Mouse (Mus musculus) MEL (cell line): Measurements from ENCODE around the gene Rhobtb1.

ENCODE experiments used
- CTCF ChIP-seq, 3 experiments: IDR thresholded peaks in 2 of 3; conservative IDR thresholded peaks in 1 of 3; 2 replicates each; pipeline ENCODE4 v1.5.1; 2011 to 2012; ENCODE audit warnings: low read length in 3 of 3, low read depth in 2 of 3, mild to moderate bottlenecking in 2 of 3, improper control_type of control experiment in 1 of 3, inconsistent platforms in 1 of 3, mixed read lengths in 1 of 3, moderate library complexity in 1 of 3; ENCODE audit not compliant: control insufficient read depth in 1 of 3, insufficient read depth in 1 of 3, poor library complexity in 1 of 3, severe bottlenecking in 1 of 3
- JUND ChIP-seq: IDR thresholded peaks from 2 replicates; pipeline ENCODE4 v1.6.1; 2011; ENCODE audit warnings: low read depth, mild to moderate bottlenecking, improper control_type of control experiment, low read length
- KAT2A ChIP-seq: conservative IDR thresholded peaks from 2 replicates; pipeline ENCODE4 v1.6.1; 2012; ENCODE audit warnings: low read depth, low read length, improper control_type of control experiment, inconsistent platforms
- MEF2A ChIP-seq: IDR thresholded peaks from 2 replicates; pipeline ENCODE4 v1.6.1; 2014; ENCODE audit warnings: low read depth, mild to moderate bottlenecking, inconsistent platforms, low read length, improper control_type of control experiment; ENCODE audit not compliant: poor library complexity, insufficient replicate concordance, severe bottlenecking; ENCODE audit errors: extremely low read depth
- NELFE ChIP-seq: IDR thresholded peaks from 2 replicates; pipeline ENCODE4 v1.6.1; 2011; ENCODE audit warnings: low read depth, low read length, improper control_type of control experiment
- POLR2A ChIP-seq, 2 experiments: IDR thresholded peaks; 2 replicates each; pipeline ENCODE4 v1.6.1; 2011 to 2012; ENCODE audit warnings: low read length in 2 of 2, mild to moderate bottlenecking in 2 of 2, control low read depth in 1 of 2, improper control_type of control experiment in 1 of 2, low read depth in 1 of 2, moderate library complexity in 1 of 2; ENCODE audit not compliant: control insufficient read depth in 1 of 2, insufficient read depth in 1 of 2, poor library complexity in 1 of 2
- TAL1 ChIP-seq: IDR thresholded peaks from 2 replicates; pipeline ENCODE4 v1.6.1; 2012; ENCODE audit warnings: mild to moderate bottlenecking, inconsistent platforms, low read length, moderate library complexity, mixed read lengths
- TBP ChIP-seq: IDR thresholded peaks from 2 replicates; pipeline ENCODE4 v1.8.0; 2011; ENCODE audit warnings: low read depth, low read length, improper control_type of control experiment
- TCF12 ChIP-seq: IDR thresholded peaks from 2 replicates; pipeline ENCODE4 v1.6.1; 2014; ENCODE audit warnings: low read depth, mild to moderate bottlenecking, inconsistent platforms, low read length, improper control_type of control experiment, moderate library complexity
- ZNF384 ChIP-seq: IDR thresholded peaks from 2 replicates; pipeline ENCODE4 v1.6.1; 2012; ENCODE audit warnings: low read depth, mild to moderate bottlenecking, inconsistent platforms, low read length, improper control_type of control experiment

- no peak for TF ChIP-seq JUND
- no peak; a peak in 1 of 6 replicates for TF ChIP-seq CTCF (IDR thresholded peaks at IDR 0.05 in 2 of 3, conservative IDR thresholded peaks at IDR 0.05 in 1 of 3; ENCODE audit: control insufficient read depth in 1 of 3, insufficient read depth in 1 of 3, low read depth in 2 of 3, low read length in 3 of 3, poor library complexity in 1 of 3, severe bottlenecking in 1 of 3)
- TF ChIP-seq POLR2A (IDR thresholded peaks at IDR 0.05; ENCODE audit: control insufficient read depth in 1 of 2, insufficient read depth in 1 of 2, low read depth in 1 of 2, low read length in 2 of 2, poor library complexity in 1 of 2) = no peak
- no peak for TF ChIP-seq MEF2A
- no peak for TF ChIP-seq TCF12
- no peak for TF ChIP-seq KAT2A
- no peak for TF ChIP-seq TAL1
- no peak for TF ChIP-seq NELFE
- no peak for TF ChIP-seq TBP
- TF ChIP-seq ZNF384 = no peak
These were observed 57.5 kb downstream of the Rhobtb1 start for GRCm38 (mm10) chr10:69208705-69209104.
